ENCODE assay signal across 13 mouse cellular contexts in the genomic region with DNA sequence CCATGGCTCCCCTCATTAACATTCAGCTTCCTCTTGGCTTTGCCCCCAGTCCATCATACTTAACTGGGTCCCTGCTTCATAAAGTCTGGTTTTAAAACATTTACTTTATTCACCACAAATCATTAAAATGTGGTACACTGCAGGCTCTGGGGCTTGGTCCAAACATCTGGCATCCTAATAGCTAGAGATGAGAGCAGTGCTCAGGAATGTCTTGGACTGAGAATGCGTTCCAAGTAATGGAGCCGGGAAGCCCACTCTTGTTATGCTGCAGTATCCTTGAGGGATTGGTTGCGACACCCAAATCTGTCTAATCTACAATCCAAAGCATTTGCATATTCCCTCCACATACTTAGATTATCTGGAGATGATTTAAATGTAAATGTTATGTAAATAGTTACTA.
A peak's percentile ranks its signal among the peaks of the same experiment; 100 is the strongest.
DNase-seq lines count a peak whose midpoint lies in the region; ATAC-seq and TF ChIP-seq lines count a peak whose summit lies in the region.
"Had no signal": no experiment of that assay in that cellular context is flagged by ENCODE, and none has a peak within 500 bp of the region (broad histone marks: within the 10 kb centered on the region; RNA-seq: fewer than 3 reads in every experiment).

No protein-coding gene starts in this region.

- 0 out of 2 replicates have a peak, but pooled peaks cover 6% of the 10 kb centered on the region for H3K4me1 ChIP-seq in embryonic facial prominence, embryonic 13.5 days
- no peaks in the 10 kb centered on the region for H3K4me1 ChIP-seq in embryonic facial prominence, embryonic 10.5 days
- H3K4me1 ChIP-seq in lung, embryonic 14.5 days (ENCODE audit: insufficient read depth), result no peaks in the 10 kb centered on the region
- H3K4me1 ChIP-seq in olfactory bulb, adult 2 months (ENCODE audit: control insufficient read depth, insufficient read depth, low read length), result peaks cover 3% of the 10 kb centered on the region
- H3K4me1 ChIP-seq: megakaryocyte, embryonic 14.5 days had no signal

- 43% methylated on average over 3 of the region's 3 CpGs for WGBS in embryonic facial prominence, embryonic 13.5 days
- WGBS in embryonic facial prominence, embryonic 10.5 days, result 92% methylated on average over 3 of the region's 3 CpGs
- 66% methylated on average over 3 of the region's 3 CpGs for WGBS in lung, embryonic 14.5 days
- 57% methylated on average over 3 of the region's 3 CpGs for WGBS in olfactory bulb, adult 2 months

- no peak for TF ChIP-seq CTCF in lung, embryonic 14.5 days (IDR thresholded peaks at IDR 0.05; ENCODE audit: low read depth)
- no peak for TF ChIP-seq CTCF in olfactory bulb, adult 2 months (IDR thresholded peaks at IDR 0.05; ENCODE audit: insufficient read depth, low read depth, low read length)

- ATAC-seq in embryonic facial prominence, embryonic 13.5 days (ENCODE audit: insufficient number of reproducible peaks, insufficient read depth, low FRiP score, low TSS enrichment, low read depth), result peak; percentile 74; the same call in 1 of the 2 replicates
- peak; percentile 86; the same call in 1 of the 2 replicates for ATAC-seq in lung, embryonic 14.5 days (ENCODE audit: insufficient read depth)

- intact Hi-C loops in heart, postnatal 10 days (cut with DNase I), result no loop called here

- no peak for DNase-seq in embryonic facial prominence, embryonic 10.5 days (ENCODE audit: low spot score)
- peak; percentile 63 for DNase-seq in lung, embryonic 14.5 days
- no peak for DNase-seq in lung, postnatal 14 days
- peak; percentile 32 to 38 for DNase-seq in heart, postnatal 10 days
- DNase-seq in layer of hippocampus, adult 11-12 months (ENCODE audit: low spot score), result no peak
- no peak for DNase-seq in urinary bladder, adult 2 months (ENCODE audit: low spot score)
- DNase-seq: adrenal gland, postnatal 36 days; cerebellum, adult 11-12 months; kidney, postnatal 25 days; right cerebral cortex, postnatal 25 days had no signal

- H3K4me2 ChIP-seq in embryonic facial prominence, embryonic 13.5 days, result no peak overlapping the region
- H3K4me2 ChIP-seq in lung, embryonic 14.5 days, result no peak overlapping the region

- H3K27ac ChIP-seq in embryonic facial prominence, embryonic 13.5 days, result peak overlapping the region; percentile 33; the same call in 1 of the 2 replicates
- H3K27ac ChIP-seq in embryonic facial prominence, embryonic 10.5 days (replicated peaks), result no peak overlapping the region
- H3K27ac ChIP-seq in lung, embryonic 14.5 days (ENCODE audit: low read depth), result no peak overlapping the region
- H3K27ac ChIP-seq in olfactory bulb, adult 2 months (ENCODE audit: insufficient read depth, low read depth, low read length), result 0 out of 2 replicates have a peak overlapping the region, but pooled peaks have one; percentile 2

- H3K4me3 ChIP-seq in embryonic facial prominence, embryonic 13.5 days, result no peak overlapping the region
- no peak overlapping the region for H3K4me3 ChIP-seq in embryonic facial prominence, embryonic 10.5 days
- H3K4me3 ChIP-seq in lung, embryonic 14.5 days (ENCODE audit: low read depth, low read length), result no peak overlapping the region
- no peak overlapping the region for H3K4me3 ChIP-seq in olfactory bulb, adult 2 months (ENCODE audit: insufficient read depth, low read depth, low read length)
- H3K4me3 ChIP-seq: megakaryocyte, embryonic 14.5 days had no signal

- no peaks in the 10 kb centered on the region for H3K27me3 ChIP-seq in embryonic facial prominence, embryonic 13.5 days
- H3K27me3 ChIP-seq in embryonic facial prominence, embryonic 10.5 days (replicated peaks; ENCODE audit: low read depth, poor library complexity, severe bottlenecking), result no peaks in the 10 kb centered on the region
- no peaks in the 10 kb centered on the region for H3K27me3 ChIP-seq in lung, embryonic 14.5 days (ENCODE audit: insufficient read depth, low read length)
- H3K27me3 ChIP-seq: megakaryocyte, embryonic 14.5 days had no signal

- TF ChIP-seq POLR2A in olfactory bulb, adult 2 months (IDR thresholded peaks at IDR 0.05; ENCODE audit: insufficient read depth, low read depth, low read length), result no peak

- no peak overlapping the region for H3K9ac ChIP-seq in embryonic facial prominence, embryonic 13.5 days
- no peak overlapping the region for H3K9ac ChIP-seq in lung, embryonic 14.5 days

- H3K9me3 ChIP-seq in embryonic facial prominence, embryonic 13.5 days, result no peaks in the 10 kb centered on the region
- no peaks in the 10 kb centered on the region for H3K9me3 ChIP-seq in embryonic facial prominence, embryonic 10.5 days
- no peaks in the 10 kb centered on the region for H3K9me3 ChIP-seq in lung, embryonic 14.5 days (ENCODE audit: low read depth, low read length)

- no peaks in the 10 kb centered on the region for H3K36me3 ChIP-seq in embryonic facial prominence, embryonic 13.5 days
- no peaks in the 10 kb centered on the region for H3K36me3 ChIP-seq in embryonic facial prominence, embryonic 10.5 days (replicated peaks)
- no peaks in the 10 kb centered on the region for H3K36me3 ChIP-seq in lung, embryonic 14.5 days (ENCODE audit: insufficient read depth)

Comparison
In these comparisons a context has a peak if more than half of its experiments do, and no peak if none do; other contexts are left out.
1. H3K27ac ChIP-seq: peak in embryonic facial prominence, embryonic 13.5 days (single experiment) and olfactory bulb, adult 2 months (single experiment); none in embryonic facial prominence, embryonic 10.5 days (single experiment) and lung, embryonic 14.5 days (single experiment).
2. DNase-seq: peak in lung, embryonic 14.5 days (single experiment) and heart, postnatal 10 days (2 of 2); none in embryonic facial prominence, embryonic 10.5 days (single experiment), lung, postnatal 14 days (single experiment), layer of hippocampus, adult 11-12 months (single experiment) and urinary bladder, adult 2 months (single experiment).